Mouse (Mus musculus): ENCODE results near the gene Prtg. TPM values are rescaled to one million over a fixed set of nuclear protein-coding genes. Genes with fewer than 3 reads are reported as not detected.

Gene Prtg
- total and polyA plus RNA-seq, 3 experiments = not detected

DNA sequence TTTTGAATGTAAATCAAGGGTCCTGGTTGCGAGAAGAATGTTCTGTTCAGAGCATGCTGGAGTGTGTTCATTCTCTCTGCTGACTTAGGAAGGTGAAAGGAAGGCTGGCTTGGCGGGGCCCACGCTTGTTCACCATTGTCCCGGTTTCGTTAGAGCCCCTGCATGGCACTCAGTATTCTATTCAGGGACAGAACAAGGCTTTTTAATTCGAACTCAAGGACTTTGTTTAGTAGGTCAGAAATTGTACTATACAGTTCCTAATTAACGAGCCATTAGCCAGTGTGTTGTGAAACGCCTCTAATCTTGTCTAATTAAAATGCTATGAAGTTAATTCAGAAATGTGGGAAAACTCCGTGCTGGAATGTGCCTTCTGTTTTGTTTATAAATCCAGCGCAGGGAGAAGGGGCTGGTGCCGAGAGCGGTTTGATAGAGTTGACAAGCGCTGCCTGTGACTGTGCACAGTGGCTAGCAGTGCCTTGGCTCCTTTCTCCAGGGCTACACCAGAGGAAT, 47.1 kb downstream of the Prtg start:
- no peak overlapping the region for H3K4me2 ChIP-seq (ENCODE audit: insufficient read depth, low read depth, poor library complexity, severe bottlenecking)
- dilution Hi-C loops (cut with MboI; ENCODE audit: extremely low pct_ligation_motif_present, extremely low pct_unique_long_range_greater_than_20kb, low sequenced_read_pairs) (no loop called here), in situ Hi-C loops (cut with MboI; ENCODE audit: low pct_ligation_motif_present, low pct_unique_long_range_greater_than_20kb, low sequenced_read_pairs) (no loop called here)
- no peak overlapping the region for H3K27ac ChIP-seq (ENCODE audit: insufficient read depth, low read depth)
- no peak overlapping the region for H3K9ac ChIP-seq (ENCODE audit: insufficient read depth, low read depth)
- no peak for DNase-seq (ENCODE audit: extremely low read depth)
- no peaks in the 10 kb centered on the region for H3K4me1 ChIP-seq (ENCODE audit: control insufficient read depth in 1 of 2, insufficient read depth in 2 of 2)
- no peak overlapping the region for H3K4me3 ChIP-seq (replicated peaks in 1 of 3; ENCODE audit: low read depth in 2 of 3, low read length in 2 of 3, poor library complexity in 1 of 3)
- H3K9me3 ChIP-seq (replicated peaks; ENCODE audit: low read length) = peaks cover 2% of the 10 kb centered on the region
- H3K79me2 ChIP-seq (replicated peaks; ENCODE audit: control insufficient read depth, extremely low read depth, insufficient read depth, poor library complexity, severe bottlenecking) = no peaks in the 10 kb centered on the region
- no peaks in the 10 kb centered on the region for H3K27me3 ChIP-seq (replicated peaks)
- H3K36me3 ChIP-seq (replicated peaks in 1 of 2; ENCODE audit: control insufficient read depth in 1 of 2, insufficient read depth in 1 of 2, low read length in 1 of 2) = no peaks in the 10 kb centered on the region
- TF ChIP-seq EP300 (IDR thresholded peaks at IDR 0.05; ENCODE audit: low read length) (no peak), SMC3 (IDR thresholded peaks at IDR 0.05; ENCODE audit: low read depth, low read length) (no peak), E2F4 (IDR thresholded peaks at IDR 0.05; ENCODE audit: insufficient replicate concordance, low read depth, low read length) (no peak), CHD1 (IDR thresholded peaks at IDR 0.05; ENCODE audit: low read depth, low read length) (no peak)

GRCm38 (mm10) chr9:72856721-72857120, 50.0 kb downstream of the Prtg start:
- dilution Hi-C loops (cut with MboI; ENCODE audit: extremely low pct_ligation_motif_present, extremely low pct_unique_long_range_greater_than_20kb, low sequenced_read_pairs) = no loop called here
- Histone ChIP-seq H3K9me3 (replicated peaks; ENCODE audit: low read length) (no peaks in the 10 kb centered on the region), H3K27ac (ENCODE audit: insufficient read depth, low read depth) (no peak overlapping the region), H3K4me1 (ENCODE audit: control insufficient read depth in 1 of 2, insufficient read depth in 2 of 2) (peaks cover 0 to 6% of the 10 kb centered on the region in 2 experiments; a peak in 2 of 4 replicates), H3K4me3 (replicated peaks in 1 of 3; ENCODE audit: low read depth in 2 of 3, low read length in 2 of 3, poor library complexity in 1 of 3) (no peak overlapping the region), H3K36me3 (replicated peaks in 1 of 2; ENCODE audit: control insufficient read depth in 1 of 2, insufficient read depth in 1 of 2, low read length in 1 of 2) (no peaks in the 10 kb centered on the region), H3K4me2 (ENCODE audit: insufficient read depth, low read depth, poor library complexity, severe bottlenecking) (no peak overlapping the region), H3K79me2 (replicated peaks; ENCODE audit: control insufficient read depth, extremely low read depth, insufficient read depth, poor library complexity, severe bottlenecking) (no peaks in the 10 kb centered on the region), H3K27me3 (replicated peaks) (no peaks in the 10 kb centered on the region), H3K9ac (ENCODE audit: insufficient read depth, low read depth) (no peak overlapping the region)
- TF ChIP-seq E2F4 (IDR thresholded peaks at IDR 0.05; ENCODE audit: insufficient replicate concordance, low read depth, low read length) = no peak
- TF ChIP-seq TCF12 (IDR thresholded peaks at IDR 0.05; ENCODE audit: low read depth, low read length) = no peak
- TF ChIP-seq CHD1 (IDR thresholded peaks at IDR 0.05; ENCODE audit: low read depth, low read length) = no peak
- TF ChIP-seq EP300 (IDR thresholded peaks at IDR 0.05; ENCODE audit: low read length) = no peak
- TF ChIP-seq CHD2 (IDR thresholded peaks at IDR 0.05; ENCODE audit: low read length) = no peak
- no peak for TF ChIP-seq NELFE (IDR thresholded peaks at IDR 0.05; ENCODE audit: low read depth, low read length)
- no peak for TF ChIP-seq MXI1 (IDR thresholded peaks at IDR 0.05; ENCODE audit: low read depth, low read length)
- TF ChIP-seq UBTF (IDR thresholded peaks at IDR 0.05; ENCODE audit: low read depth, low read length) = no peak
- TF ChIP-seq GABPA (IDR thresholded peaks at IDR 0.05; ENCODE audit: insufficient replicate concordance, low read depth, low read length) = no peak
- no peak for TF ChIP-seq RCOR1 (conservative IDR thresholded peaks at IDR 0.05; ENCODE audit: low read depth, low read length)
- no peak for TF ChIP-seq MAFK (IDR thresholded peaks at IDR 0.05; ENCODE audit: insufficient replicate concordance, low read length)
- TF ChIP-seq SIN3A (IDR thresholded peaks at IDR 0.05; ENCODE audit: low read length) = no peak
- in situ Hi-C loops (cut with MboI; ENCODE audit: low pct_ligation_motif_present, low pct_unique_long_range_greater_than_20kb, low sequenced_read_pairs) = no loop called here
- no peak for DNase-seq (ENCODE audit: extremely low read depth)

DNA sequence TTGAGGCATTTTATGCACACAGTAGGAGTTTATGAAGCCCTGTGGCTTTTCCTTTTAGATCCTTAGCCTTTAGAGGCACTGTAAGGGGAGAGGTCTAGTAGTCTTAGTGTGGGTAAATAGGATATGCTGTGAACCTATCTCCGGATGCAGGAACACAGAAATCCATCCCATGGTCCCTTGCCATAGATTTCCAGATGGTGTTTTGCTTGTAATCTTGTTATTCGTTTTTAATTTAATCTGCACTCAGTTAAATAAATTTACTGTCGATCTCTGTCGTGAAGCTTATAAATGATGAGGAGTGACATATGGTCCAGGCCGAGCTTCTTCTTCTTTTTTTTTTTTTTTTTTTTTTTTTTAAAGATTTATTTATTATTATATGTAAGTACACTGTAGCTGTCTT, 54.1 kb downstream of the Prtg start:
- no peak overlapping the region for H3K9ac ChIP-seq (ENCODE audit: insufficient read depth, low read depth)
- H3K36me3 ChIP-seq (replicated peaks in 1 of 2; ENCODE audit: control insufficient read depth in 1 of 2, insufficient read depth in 1 of 2, low read length in 1 of 2) = no peaks in the 10 kb centered on the region
- H3K9me3 ChIP-seq (replicated peaks; ENCODE audit: low read length) = no peaks in the 10 kb centered on the region
- H3K27ac ChIP-seq (ENCODE audit: insufficient read depth, low read depth) = no peak overlapping the region
- no peak overlapping the region for H3K4me2 ChIP-seq (ENCODE audit: insufficient read depth, low read depth, poor library complexity, severe bottlenecking)
- H3K4me3 ChIP-seq (replicated peaks in 1 of 3; ENCODE audit: low read depth in 2 of 3, low read length in 2 of 3, poor library complexity in 1 of 3) = no peak overlapping the region
- no peak for DNase-seq (ENCODE audit: extremely low read depth)
- peaks cover 0 to 6% of the 10 kb centered on the region in 2 experiments; a peak in 2 of 4 replicates for H3K4me1 ChIP-seq (ENCODE audit: control insufficient read depth in 1 of 2, insufficient read depth in 2 of 2)
- dilution Hi-C loops (cut with MboI; ENCODE audit: extremely low pct_ligation_motif_present, extremely low pct_unique_long_range_greater_than_20kb, low sequenced_read_pairs) = no loop called here
- in situ Hi-C loops (cut with MboI; ENCODE audit: low pct_ligation_motif_present, low pct_unique_long_range_greater_than_20kb, low sequenced_read_pairs) = loop anchor here (10.0 kb wide), 1 partner anchor 96 kb away; no protein-coding TSS in a partner anchor
- no peaks in the 10 kb centered on the region for H3K79me2 ChIP-seq (replicated peaks; ENCODE audit: control insufficient read depth, extremely low read depth, insufficient read depth, poor library complexity, severe bottlenecking)
- no peaks in the 10 kb centered on the region for H3K27me3 ChIP-seq (replicated peaks)
- TF ChIP-seq JUN (IDR thresholded peaks at IDR 0.05; ENCODE audit: insufficient read depth, low read depth, low read length) (no peak), GABPA (IDR thresholded peaks at IDR 0.05; ENCODE audit: insufficient replicate concordance, low read depth, low read length) (no peak), ELF1 (IDR thresholded peaks at IDR 0.05; ENCODE audit: low read depth, low read length) (no peak), ZC3H11A (IDR thresholded peaks at IDR 0.05; ENCODE audit: low read depth, low read length) (no peak), IRF4 (IDR thresholded peaks at IDR 0.05; ENCODE audit: low read depth, low read length) (no peak), MXI1 (IDR thresholded peaks at IDR 0.05; ENCODE audit: low read depth, low read length) (no peak), POLR2A (IDR thresholded peaks at IDR 0.05; ENCODE audit: low read depth, low read length) (no peak), EP300 (IDR thresholded peaks at IDR 0.05; ENCODE audit: low read length) (no peak), SIN3A (IDR thresholded peaks at IDR 0.05; ENCODE audit: low read length) (no peak), RCOR1 (conservative IDR thresholded peaks at IDR 0.05; ENCODE audit: low read depth, low read length) (no peak), USF2 (conservative IDR thresholded peaks at IDR 0.05; ENCODE audit: low read depth, low read length) (no peak), ZMIZ1 (IDR thresholded peaks at IDR 0.05; ENCODE audit: low read depth, low read length) (no peak), NRF1 (IDR thresholded peaks at IDR 0.05; ENCODE audit: low read depth, low read length) (no peak), MAFK (IDR thresholded peaks at IDR 0.05; ENCODE audit: insufficient replicate concordance, low read length) (no peak), CTCF (conservative IDR thresholded peaks at IDR 0.05 in 1 of 2, IDR thresholded peaks at IDR 0.05 in 1 of 2; ENCODE audit: low read depth in 2 of 2, low read length in 2 of 2) (no peak), ZKSCAN1 (IDR thresholded peaks at IDR 0.05; ENCODE audit: borderline replicate concordance, low read depth, low read length) (no peak), MYC (IDR thresholded peaks at IDR 0.05; ENCODE audit: low read depth, low read length) (no peak), KAT2A (IDR thresholded peaks at IDR 0.05; ENCODE audit: insufficient replicate concordance, low read length) (no peak)

Measured in CH12.LX (cell line).